Mouse (Mus musculus) C2C12 (cell line): ENCODE measurements around the gene Cpd.

Source experiments
- CTCF ChIP-seq: IDR thresholded peaks from one replicate; pipeline ENCODE4 v1.5.1; 2011; ENCODE audit not compliant: control insufficient read depth, insufficient read depth, insufficient read length
- MAX ChIP-seq: IDR thresholded peaks from one replicate; pipeline ENCODE4 v1.6.1; 2011; ENCODE audit warnings: mild to moderate bottlenecking, control low read depth
- MYOG ChIP-seq: IDR thresholded peaks from one replicate; pipeline ENCODE4 v1.6.1; 2011; ENCODE audit not compliant: control insufficient read depth, insufficient read length; ENCODE audit errors: extremely low read depth
- USF1 ChIP-seq: IDR thresholded peaks from one replicate; pipeline ENCODE4 v1.6.1; 2011; ENCODE audit warnings: low read depth, mild to moderate bottlenecking, control low read depth, moderate library complexity

GRCm38 (mm10) chr11:76791331-76791730 is 55.5 kb downstream of the Cpd start:
- TF ChIP-seq CTCF (no peak), USF1 (no peak), MYOG (no peak), MAX (no peak)
